Mouse (Mus musculus): ENCODE data around the gene Tank.
A peak's percentile ranks its signal among the peaks of the same experiment; 100 is the strongest.

The Tank gene

DNA sequence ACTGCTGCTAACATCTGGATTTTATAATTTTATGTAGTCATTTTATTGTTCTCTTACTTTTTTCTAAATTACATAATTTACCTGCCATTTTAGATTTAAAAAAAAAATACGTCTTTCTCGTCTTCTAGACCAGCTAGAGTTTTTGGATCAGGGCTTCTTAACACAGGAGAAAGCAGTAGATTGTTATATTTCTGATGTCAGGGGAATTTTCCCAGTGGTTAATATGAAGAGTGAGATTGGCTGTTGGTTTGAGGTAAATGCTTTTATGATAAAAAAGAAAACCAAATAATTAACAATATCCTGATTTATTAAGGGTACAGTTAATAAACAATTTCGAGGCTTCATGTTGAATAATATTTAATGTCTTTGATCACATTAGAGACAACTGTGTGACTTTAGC lies 1.7 kb downstream of the Tank start:
- no peak for DNase-seq (ENCODE audit: low read depth, low spot score)

DNA sequence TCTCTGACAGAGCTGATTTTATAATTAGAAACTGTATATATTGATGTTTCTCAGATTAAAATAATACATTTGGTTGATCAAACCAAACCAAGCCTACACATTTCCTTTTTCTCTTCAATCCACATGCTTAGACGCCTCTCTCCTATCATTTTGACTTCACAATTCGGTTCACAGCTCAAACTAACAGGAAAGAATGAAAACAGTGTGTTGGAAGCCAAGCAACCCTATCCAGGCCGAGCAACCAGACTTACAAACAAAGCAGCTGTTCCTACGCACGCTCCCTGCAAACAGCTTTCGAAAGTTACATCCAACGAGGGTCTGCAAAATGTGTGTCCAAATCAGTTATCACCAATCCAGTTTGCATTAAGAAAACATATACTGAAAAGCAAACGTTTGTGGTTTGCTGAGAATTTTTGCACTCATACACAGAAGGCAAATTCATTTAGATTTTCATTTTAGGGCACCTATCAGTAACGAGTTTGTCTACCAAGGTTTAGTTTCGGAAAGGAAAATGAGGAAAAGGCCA lies 2.2 kb downstream of the Tank start:
- DNase-seq (ENCODE audit: low read depth, low spot score), result no peak

DNA sequence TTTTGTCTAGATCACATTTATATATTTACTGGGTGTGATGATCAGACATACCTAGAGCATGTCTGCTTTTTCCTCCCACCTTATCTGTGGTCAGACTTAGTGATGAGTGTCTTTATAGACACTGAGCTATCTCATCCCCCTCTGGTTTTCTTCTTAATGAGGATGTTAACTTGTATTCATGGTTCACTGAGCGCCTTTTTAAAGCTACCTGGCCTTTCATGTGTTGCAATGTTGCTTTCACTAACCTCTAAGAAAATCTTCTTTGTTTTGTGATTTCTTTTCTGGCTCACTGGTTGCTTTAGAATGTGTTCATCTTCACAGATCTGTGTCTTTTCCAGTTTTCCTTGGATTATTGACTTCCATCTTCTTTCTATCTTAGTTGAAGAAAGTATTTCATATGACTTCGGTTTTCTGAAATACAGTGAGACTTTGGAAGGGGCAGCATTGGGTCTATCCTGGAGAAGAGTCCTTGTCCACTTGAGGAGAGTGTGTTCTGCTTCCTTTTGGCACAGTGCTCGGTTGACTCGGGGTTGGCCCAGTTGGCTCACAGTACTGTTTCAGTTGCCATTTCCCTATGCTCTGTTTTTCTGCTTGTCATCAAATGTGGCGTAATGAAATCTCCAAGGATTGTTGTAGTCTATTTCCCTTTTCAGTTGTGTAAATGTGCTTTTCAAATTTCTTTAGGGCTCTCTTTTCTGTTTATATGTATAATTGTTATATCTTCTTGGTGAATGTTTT lies 4.4 kb downstream of the Tank start:
- DNase-seq (ENCODE audit: low read depth, low spot score), result no peak

DNA sequence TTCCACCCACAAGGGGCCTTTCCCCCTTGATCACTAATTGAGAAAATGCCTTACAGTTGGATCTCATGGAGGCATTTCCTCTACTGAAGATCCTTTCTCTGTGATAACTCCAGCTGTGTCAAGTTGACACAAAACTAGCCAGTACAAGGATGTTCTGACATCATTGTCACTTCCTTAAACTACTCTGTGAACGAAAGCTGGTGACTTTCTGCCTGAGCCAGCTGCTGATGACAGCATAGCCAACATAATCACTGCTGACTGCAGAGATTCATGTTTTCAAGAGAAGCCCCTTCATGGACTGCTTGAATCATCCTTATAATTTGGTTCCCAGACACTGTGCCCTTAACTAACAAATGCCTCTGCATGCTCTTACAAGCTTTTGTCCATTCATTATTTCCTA lies 7.1 kb downstream of the Tank start:
- no peak for DNase-seq (ENCODE audit: low read depth, low spot score)

DNA sequence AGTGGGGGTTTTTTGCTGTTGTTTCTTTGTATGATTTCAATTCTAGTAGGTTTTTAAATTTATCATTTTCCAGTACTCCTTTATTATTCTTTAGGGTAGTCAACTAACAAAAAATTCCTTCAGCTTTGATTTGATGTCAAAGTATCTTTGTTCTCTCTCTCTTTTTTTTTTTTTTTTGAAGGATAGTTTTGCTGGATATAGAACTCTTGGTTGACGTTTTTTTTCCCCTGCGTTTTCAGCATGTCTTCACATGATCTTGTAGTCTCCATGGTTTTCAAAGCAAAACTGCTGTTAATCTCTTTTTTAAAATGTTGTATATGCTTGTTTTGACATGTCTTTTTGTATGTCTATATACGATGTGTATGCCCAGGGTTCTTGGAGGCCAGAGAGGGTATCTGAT lies 7.8 kb downstream of the Tank start:
- no peak for DNase-seq (ENCODE audit: low read depth, low spot score)

DNA sequence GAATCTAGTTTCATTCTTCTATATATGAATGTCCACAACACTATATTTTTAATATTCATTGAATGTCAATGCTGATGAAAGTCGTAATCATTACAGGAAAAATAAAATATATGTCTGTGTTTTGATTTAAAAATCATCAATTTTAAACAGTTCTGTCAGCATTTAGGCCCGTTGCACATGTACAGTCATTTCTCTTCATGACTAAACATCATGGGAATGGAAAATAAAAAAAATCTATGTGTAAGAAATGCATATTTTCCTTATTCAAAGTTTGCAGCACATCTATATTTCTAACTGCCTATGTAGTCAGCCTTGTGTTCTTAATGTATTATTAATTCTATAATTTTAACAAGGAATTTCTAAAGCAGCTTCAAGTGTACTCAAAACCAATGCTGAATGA lies 12.4 kb downstream of the Tank start:
- no peak for DNase-seq (ENCODE audit: low read depth, low spot score)

DNA sequence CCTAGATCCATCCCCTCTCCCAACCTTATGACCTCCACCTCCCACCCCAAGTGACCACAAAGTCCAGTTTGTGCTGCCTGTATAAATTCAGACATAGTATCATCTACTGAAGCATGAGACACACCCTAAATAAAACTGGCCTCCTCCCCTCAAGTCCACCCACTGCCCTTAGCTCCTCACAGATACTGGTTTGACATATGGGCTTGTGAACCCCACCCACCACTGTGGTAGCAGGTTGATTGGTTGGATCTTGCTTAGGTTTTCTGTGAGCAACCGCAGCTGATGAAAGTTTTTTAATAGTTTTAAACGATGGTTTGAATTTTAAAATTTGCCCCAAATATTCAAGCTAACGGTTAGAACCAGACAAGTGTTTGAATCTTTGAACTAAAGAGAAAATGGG lies 13.7 kb downstream of the Tank start:
- DNase-seq (ENCODE audit: low read depth, low spot score), result no peak

DNA sequence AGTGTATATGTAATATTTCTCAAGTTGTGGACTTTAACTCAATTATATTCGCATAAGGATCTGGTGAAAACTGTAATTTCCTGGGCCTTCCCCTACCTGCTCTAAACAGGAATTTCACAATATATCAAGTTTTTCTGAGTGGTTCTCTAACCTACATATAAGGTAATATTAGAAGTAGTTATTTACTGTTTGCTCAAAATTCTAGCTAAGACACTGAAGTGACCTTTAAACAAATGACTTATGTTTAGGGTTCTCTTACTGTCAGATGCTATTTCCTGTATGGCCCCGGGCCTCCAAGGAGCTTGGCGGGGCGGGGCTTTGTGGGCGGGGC lies 14.3 kb downstream of the Tank start:
- DNase-seq (ENCODE audit: low read depth, low spot score), result no peak

DNA sequence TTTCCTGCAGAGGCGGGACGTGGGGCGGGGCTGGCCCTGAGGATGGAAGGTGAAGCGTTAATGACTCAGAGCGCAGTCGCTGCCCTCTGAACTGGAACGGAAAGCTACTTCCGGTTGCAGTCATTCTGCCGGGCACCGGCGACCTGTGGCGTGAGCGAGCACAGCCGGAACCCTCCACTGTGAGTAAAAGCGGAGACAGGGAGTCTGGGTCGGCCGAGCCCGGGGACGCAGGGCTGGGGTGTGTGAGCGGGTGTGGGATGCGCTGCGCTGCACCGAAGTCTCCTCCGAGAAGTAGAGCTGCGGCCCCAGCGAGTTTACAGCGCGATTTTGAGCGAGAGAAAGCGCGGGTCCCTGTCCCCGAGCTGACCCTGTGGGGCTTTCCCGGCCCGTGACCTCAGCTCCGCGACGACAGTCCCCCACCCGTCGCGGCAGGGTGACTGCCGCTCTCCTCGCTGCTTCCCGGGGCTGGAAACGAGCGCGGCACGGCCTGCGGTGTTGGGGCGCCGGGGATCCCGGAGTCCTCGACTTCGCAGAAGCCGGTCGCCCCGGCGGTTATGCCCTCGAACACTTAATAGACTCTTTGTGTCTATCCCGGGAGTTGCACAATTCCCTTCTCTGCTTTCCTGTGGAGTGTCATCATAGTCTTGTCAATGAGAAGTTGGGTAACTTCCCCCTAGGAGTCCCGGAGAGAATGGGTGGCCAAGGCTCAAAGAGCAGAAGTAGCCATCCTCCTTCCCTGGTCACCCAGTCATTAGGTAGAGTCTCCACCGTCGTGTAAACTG lies 14.8 kb downstream of the Tank start:
- peak; percentile 80 for DNase-seq (ENCODE audit: low read depth, low spot score)

DNA sequence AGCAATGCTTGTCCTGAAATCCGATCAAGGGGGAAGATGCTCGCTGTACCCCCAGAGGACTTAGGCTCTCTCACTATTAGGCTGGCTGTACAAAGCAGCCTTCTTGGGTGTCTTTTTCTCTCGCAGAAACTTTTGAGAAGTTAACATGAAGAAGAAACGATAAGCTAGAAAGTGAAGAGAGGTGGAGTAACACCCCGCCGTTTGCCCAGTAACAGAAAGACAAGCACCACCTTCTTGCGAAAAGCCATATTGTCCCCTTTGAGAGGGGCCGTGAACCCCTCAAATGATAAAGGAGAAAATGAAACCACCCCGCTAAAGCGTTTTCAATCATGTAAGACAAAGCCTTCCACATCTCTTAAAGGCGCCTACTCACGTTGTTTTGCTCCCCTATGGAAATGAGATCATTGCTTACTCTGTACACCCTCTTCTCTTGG lies 15.5 kb downstream of the Tank start:
- DNase-seq (ENCODE audit: low read depth, low spot score), result no peak

DNA sequence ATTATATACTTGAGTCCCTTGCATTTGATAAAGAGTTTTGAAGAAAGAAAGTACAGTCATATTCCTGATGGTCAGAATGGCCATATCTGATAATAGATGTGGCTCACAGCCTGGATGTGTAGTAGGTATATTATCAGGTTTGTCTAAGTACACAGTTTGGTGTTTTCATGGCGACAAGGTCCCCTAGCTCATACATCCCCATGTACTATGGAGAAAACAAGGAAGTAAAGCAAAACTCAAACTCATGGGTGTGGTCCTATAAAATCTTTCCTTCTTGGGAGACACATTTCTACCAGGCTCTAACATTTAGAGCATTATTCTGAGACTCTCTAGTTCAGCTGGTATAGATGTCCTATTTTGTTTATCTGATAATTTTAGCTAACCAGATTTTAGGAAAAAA lies 21.3 kb downstream of the Tank start:
- no peak for DNase-seq (ENCODE audit: low read depth, low spot score)

DNA sequence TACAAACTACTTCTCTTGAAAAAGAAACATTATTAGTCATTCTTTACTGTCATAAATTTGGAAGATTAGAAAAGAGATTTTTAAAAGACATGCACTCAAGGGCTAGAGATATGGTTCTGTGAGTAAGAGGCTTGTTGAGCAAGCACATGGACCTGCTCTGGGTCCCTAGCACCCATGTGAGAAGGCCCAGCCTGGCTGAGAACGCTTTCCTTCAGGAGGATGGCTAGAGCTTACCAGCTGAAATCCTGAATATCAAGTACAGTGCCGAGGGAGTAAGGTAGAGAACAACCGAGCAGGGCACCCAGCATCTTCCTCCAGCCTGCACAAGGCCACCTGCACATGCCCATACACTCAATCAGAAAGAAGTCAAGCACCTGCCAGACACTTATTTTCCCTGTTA lies 25.1 kb downstream of the Tank start:
- DNase-seq (ENCODE audit: low read depth, low spot score), result no peak

DNA sequence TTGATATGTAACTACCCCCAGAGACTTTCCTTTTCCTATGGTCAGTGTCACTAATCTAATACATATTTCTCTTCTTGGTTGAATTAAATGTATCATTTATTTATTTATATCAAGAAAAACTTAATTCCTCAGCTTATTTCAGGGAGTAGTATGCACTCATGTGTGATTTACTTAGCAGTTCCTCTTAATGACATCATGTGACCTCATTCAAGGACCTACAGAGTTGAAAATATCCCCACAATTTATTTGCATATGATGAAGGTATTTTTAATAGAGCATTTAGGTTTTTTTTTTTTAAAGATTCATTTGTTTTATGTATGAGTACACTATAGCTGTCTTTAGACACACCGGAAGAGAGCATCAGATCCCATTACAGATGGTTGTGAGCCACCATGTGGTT lies 28.6 kb downstream of the Tank start:
- no peak for DNase-seq (ENCODE audit: low read depth, low spot score)

DNA sequence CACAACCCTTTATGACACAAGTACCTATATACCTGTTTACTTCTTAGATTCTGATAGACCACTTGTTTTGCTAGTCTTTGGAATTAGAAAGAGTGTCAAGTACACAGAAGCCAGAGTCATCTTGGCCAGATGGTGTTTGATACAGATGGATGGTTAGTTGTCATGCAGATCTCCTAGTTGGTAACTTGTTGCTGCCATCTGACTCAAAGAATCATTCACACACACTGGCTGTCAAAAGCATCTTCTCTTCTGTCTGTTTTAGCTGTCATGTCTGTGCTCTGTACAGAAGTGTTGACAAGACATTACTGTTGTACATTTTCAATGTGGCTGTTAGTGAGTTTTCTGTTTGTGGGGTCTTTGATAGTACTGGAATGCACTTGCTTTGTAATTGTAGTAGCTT lies 45.6 kb downstream of the Tank start:
- no peak for DNase-seq (ENCODE audit: low read depth, low spot score)

DNA sequence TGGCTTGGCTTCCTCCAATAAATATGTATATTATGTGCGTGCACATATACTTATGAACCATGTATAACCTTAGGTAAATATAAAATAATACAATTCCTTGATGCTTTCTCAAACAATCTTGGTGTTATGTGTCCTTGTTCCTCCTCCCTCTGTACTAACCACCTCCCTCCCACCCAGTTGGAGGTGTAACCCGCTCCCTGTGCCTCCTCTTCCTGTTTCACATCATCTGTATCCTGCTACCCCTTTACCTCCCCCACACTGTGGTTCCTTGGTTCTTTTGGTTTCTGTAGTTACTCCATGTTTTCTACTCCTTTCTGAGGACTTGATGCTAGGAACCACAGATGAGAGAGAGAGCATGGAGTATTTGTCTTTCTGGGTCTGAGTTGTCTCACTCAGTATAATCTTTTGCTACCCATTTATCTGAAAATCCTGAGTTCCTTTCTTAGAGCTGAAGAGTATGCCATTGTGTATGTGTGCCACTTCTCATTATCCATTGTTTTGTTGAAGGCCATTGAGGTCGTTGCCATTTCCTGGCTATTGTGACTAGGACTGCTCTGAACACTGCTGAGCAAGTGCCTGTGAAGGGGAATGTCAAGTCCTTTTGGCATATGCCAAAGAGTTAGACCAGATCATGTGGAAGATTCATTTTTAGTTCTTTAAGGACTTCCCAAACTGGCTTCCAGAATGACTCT lies 52.6 kb downstream of the Tank start:
- DNase-seq (ENCODE audit: low read depth, low spot score), result no peak

DNA sequence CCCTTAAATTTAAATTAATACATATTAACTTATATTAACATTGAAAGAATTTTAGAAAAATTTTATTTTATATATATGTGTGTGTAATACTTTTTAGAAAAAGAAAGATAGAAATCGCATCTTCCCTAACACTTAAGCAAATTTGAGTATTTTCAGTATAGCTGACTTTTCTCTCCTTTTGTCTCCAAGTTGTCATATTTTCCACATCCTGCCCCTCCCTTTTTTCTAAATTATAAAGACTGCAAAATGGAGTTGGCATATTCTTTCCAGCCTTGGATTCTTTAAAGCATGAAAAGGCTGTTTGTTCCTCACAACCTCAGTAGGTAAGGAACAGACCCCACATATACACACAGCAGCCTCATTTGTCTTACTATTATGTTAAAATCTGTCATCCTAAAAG lies 56.7 kb downstream of the Tank start:
- no peak for DNase-seq (ENCODE audit: low read depth, low spot score)

DNA sequence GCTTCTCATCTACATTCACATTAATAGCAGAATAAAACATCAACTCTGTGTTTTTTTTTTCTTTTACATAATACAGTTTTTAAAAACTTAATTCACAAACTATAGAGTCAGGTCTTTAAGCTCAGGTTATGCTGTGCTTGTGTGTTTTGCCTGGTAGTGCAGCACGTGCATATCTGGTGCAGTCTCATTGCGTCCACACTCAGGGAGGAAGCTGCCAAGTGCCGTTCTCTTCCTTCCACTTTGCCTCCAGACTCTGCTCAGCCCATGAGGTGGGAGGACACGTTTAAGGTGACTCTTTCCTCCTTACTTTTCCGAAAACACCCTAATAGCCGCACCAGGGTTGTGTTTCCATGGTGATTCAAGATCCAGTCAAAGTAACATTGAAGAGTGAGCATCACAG lies 59.8 kb downstream of the Tank start:
- no peak for DNase-seq (ENCODE audit: low read depth, low spot score)

DNA sequence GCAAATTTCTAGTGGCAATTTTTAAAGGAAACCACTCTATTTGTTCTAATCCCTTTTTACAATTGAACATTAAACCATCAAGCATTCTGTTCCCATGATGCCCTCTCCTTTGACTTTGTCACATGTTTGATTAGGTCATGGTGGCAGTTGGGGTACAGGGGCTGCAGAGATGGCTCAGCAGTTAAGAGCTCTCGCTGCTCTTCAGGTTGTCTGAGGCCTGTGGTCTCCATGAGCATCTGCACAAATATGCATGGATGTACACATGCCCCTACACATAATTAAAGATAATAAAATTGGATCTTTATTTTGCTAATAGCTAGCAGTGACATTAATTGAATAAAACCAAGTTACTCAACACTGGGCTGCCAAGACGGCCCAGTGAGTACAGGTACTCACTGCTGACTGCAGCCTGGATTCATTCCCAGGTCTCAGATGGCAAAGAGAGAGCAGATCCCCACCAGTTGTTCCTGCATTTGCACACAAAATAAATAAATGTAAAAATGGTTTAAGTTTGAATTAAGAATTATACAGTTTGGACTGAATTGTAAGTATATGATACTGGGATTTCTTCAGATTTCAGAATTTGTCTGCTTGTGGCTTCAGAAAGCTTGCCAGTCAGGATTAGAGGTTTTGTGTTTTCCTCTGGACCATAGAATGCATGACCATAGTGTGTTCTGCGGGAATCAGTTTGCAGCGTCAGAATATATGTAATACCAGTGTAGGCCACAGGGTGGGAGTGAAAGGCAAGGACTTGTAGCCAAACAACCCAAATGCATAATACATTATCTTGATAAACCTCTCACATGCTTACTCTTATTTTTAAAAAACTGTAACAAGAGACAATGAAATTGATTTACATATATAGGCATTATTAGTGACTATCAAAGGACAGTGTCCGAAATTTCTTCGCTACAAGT lies 64.3 kb downstream of the Tank start:
- DNase-seq (ENCODE audit: low read depth, low spot score), result peak; percentile 13

DNA sequence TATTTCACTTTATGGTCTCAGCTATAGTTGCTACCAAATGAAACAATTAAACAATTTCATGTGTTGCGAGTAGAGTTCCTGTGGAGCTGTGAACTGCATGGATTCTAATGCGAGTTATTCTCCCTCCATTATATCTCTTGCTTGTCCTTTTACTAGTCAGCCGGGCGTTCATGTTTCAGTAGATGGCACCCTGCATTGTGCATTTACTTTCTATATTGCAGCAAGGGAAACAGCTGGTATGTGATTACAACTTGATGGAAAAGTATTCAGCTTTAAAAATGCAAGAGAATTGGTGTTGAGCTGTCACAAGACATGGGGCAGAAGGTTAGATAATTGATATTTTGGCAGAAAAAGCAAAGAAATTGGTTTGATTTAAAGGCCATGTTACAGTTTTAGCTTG lies 72.8 kb downstream of the Tank start:
- no peak for DNase-seq (ENCODE audit: low read depth, low spot score)

DNA sequence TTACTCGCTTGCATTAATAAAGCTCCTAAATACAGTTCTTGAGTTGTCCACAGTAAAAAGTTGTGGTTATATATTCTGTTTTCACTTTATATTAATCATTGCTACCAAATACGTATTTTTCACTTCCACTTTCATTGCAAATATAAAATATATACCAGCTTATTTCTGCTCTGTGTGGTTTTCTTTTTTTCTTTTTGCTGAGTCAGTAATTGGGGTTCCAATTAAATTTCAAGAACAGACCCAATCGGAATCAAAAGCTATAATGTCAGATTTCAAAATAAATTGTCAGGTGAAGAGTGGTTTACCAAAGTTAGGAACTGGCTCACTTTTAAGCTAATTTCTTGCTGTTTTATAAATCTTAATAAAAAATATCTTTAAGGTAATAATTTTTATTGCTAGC lies 73.3 kb downstream of the Tank start:
- DNase-seq (ENCODE audit: low read depth, low spot score), result no peak

DNA sequence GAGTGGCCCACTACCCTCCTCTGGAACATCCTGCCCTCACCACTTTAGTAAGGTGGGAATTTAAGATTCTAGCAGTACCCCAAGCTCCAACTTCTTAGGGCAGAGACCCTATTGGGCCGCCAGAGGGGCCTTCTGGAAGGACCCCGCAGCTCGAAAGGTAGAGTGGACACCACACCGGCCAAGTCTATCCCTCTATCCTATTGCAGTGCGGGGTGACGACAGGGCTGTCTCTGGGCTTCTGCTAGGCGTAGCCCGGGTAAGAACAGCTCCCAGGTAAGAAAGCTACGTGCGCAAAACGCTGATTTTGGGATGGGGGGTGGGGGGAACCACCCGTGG lies 76.6 kb downstream of the Tank start:
- DNase-seq (ENCODE audit: low read depth, low spot score), result no peak

All from retina, adult 2 months (tissue).